In the genomic region with DNA sequence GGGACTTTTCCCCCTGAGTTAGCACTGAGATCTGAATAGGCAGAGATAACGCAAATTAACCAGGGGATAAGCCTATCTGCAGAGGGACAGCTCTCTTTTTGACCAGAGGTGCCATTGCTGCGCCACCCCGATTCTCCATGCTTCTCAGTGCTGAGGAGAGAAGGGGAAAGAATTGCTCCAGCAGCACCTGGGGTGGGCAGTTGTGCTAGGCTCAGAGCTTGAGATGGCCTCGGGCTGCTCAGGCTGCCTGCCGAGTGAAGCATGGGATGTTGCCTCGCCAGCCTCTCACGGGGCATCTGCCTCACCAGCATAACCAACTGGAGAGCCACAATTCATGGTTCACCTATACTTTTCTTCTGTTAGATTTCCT, we compare ENCODE assay signal across 7 mouse cellular contexts. TPM values are rescaled to one million over a fixed set of nuclear protein-coding genes. Genes with fewer than 3 reads are reported as not detected.
DNase-seq lines count a peak whose midpoint lies in the region; ATAC-seq and TF ChIP-seq lines count a peak whose summit lies in the region.

No protein-coding gene starts in this region.

- peak overlapping the region; percentile 73; the same call in 1 of the 2 replicates for H3K27ac ChIP-seq in forebrain, postnatal 0 days (ENCODE audit: low read depth, low read length)
- peak overlapping the region; percentile 71 for H3K27ac ChIP-seq in midbrain, embryonic 11.5 days (ENCODE audit: low read depth, low read length)
- H3K27ac ChIP-seq in intestine, postnatal 0 days (ENCODE audit: low read depth, low read length), result no peak overlapping the region

- H3K27me3 ChIP-seq in forebrain, postnatal 0 days (ENCODE audit: insufficient read depth, low read length), result no peaks in the 10 kb centered on the region
- no peaks in the 10 kb centered on the region for H3K27me3 ChIP-seq in midbrain, embryonic 11.5 days (ENCODE audit: control insufficient read depth, insufficient read depth, low read length)
- no peaks in the 10 kb centered on the region for H3K27me3 ChIP-seq in intestine, postnatal 0 days (replicated peaks; ENCODE audit: control insufficient read depth, insufficient read depth, low read length)

- no peaks in the 10 kb centered on the region for H3K9me3 ChIP-seq in forebrain, postnatal 0 days (ENCODE audit: low read length)
- H3K9me3 ChIP-seq in midbrain, embryonic 11.5 days (ENCODE audit: control insufficient read depth, low read length), result no peaks in the 10 kb centered on the region
- no peaks in the 10 kb centered on the region for H3K9me3 ChIP-seq in intestine, postnatal 0 days (ENCODE audit: control insufficient read depth)

- H3K9ac ChIP-seq in forebrain, postnatal 0 days, result no peak overlapping the region
- H3K9ac ChIP-seq in midbrain, embryonic 11.5 days (ENCODE audit: low read length), result no peak overlapping the region
- H3K9ac ChIP-seq in intestine, postnatal 0 days (ENCODE audit: low read depth, low read length), result no peak overlapping the region

- H3K4me1 ChIP-seq in forebrain, postnatal 0 days (ENCODE audit: insufficient read depth), result peaks cover 24% of the 10 kb centered on the region
- H3K4me1 ChIP-seq in midbrain, embryonic 11.5 days (ENCODE audit: control insufficient read depth, insufficient read depth, low read length), result peaks cover 7% of the 10 kb centered on the region
- H3K4me1 ChIP-seq in intestine, postnatal 0 days (replicated peaks; ENCODE audit: control insufficient read depth, insufficient read depth, low read length), result peaks cover 13% of the 10 kb centered on the region; the same call in 1 of the 2 replicates

- 46% methylated on average over 7 of the region's 7 CpGs for WGBS in forebrain, postnatal 0 days
- WGBS in midbrain, embryonic 11.5 days, result 68% methylated on average over 7 of the region's 7 CpGs
- WGBS in intestine, postnatal 0 days, result 89% methylated on average over 7 of the region's 7 CpGs

- no peak for TF ChIP-seq CTCF in forebrain, postnatal 0 days (IDR thresholded peaks at IDR 0.05; ENCODE audit: low read depth)
- TF ChIP-seq CTCF in intestine, postnatal 0 days (IDR thresholded peaks at IDR 0.05; ENCODE audit: low read depth), result no peak

- no peaks in the 10 kb centered on the region for H3K36me3 ChIP-seq in forebrain, postnatal 0 days (ENCODE audit: insufficient read depth)
- H3K36me3 ChIP-seq in midbrain, embryonic 11.5 days (ENCODE audit: control insufficient read depth, insufficient read depth, low read length), result no peaks in the 10 kb centered on the region
- H3K36me3 ChIP-seq in intestine, postnatal 0 days (ENCODE audit: control insufficient read depth, insufficient read depth), result peaks cover 3% of the 10 kb centered on the region; the same call in 1 of the 2 replicates

- H3K4me3 ChIP-seq in forebrain, postnatal 0 days (ENCODE audit: low read depth, low read length), result no peak overlapping the region
- no peak overlapping the region for H3K4me3 ChIP-seq in midbrain, embryonic 11.5 days (ENCODE audit: low read depth, low read length)
- no peak overlapping the region for H3K4me3 ChIP-seq in intestine, postnatal 0 days (ENCODE audit: low read depth, low read length)

- 0 out of 2 replicates have a peak overlapping the region, but pooled peaks have one; percentile 35 for H3K4me2 ChIP-seq in forebrain, postnatal 0 days (ENCODE audit: low read depth)
- no peak overlapping the region for H3K4me2 ChIP-seq in midbrain, embryonic 11.5 days
- no peak overlapping the region for H3K4me2 ChIP-seq in intestine, postnatal 0 days (replicated peaks; ENCODE audit: low read depth)

- no peak for ATAC-seq in forebrain, postnatal 0 days
- ATAC-seq in midbrain, embryonic 11.5 days (ENCODE audit: low FRiP score), result no peak
- no peak for ATAC-seq in intestine, postnatal 0 days
- no peak for ATAC-seq in frontal cortex, adult (ENCODE audit: low TSS enrichment)

- DNase-seq in retina, postnatal 1 day, result peak; percentile 54
- DNase-seq in retina, embryonic 14.5 days (ENCODE audit: low spot score), result no peak
- DNase-seq in forebrain, postnatal 0 days, result no peak
- DNase-seq in midbrain, embryonic 11.5 days (ENCODE audit: low spot score, missing footprints), result no peak
- no peak for DNase-seq in embryo, embryonic 9.5 days (ENCODE audit: extremely low spot score)

RNA-seq across cellular contexts. Expression of gene Ctnnbl1, which starts 15.2 kb away (rescaled TPM):
- 43.8 and 49.9 TPM in 2 replicates for total RNA-seq in forebrain, postnatal 0 days (2014; rRNA removed)
- 48.2 and 49.5 TPM in 2 replicates for polyA plus RNA-seq in forebrain, postnatal 0 days (2015; fragmentation: Nextera tagmentation; extraction: Ambion mirVana)
- 98.8 and 109 TPM in 2 replicates for polyA plus RNA-seq in midbrain, embryonic 11.5 days (2014; fragmentation: Nextera tagmentation; extraction: Ambion mirVana)
- 19.4 and 19.5 TPM in 2 replicates for polyA plus RNA-seq in intestine, postnatal 0 days (2015; fragmentation: Nextera tagmentation; extraction: Ambion mirVana)
